Mouse (Mus musculus) left cerebral cortex, postnatal 36 days (tissue): ENCODE measurements at regions not wholly inside any gene's neighbourhood (a gene's known extent, or its start where the extent isn't known, plus 50 kb on each side); places are given as distances from the start of the nearest gene placed in this dataset.

Experiments used
- DNase-seq, 2 experiments: peaks; one replicate each; pipeline ENCODE4 v3.0.0; 2021 to 2022; ENCODE audit warnings: low spot score in 2 of 2, mixed read lengths in 1 of 2
- intact Hi-C: fragments of 180-260 bp; cut with DNase I; formaldehyde crosslinking; loops from one replicate; pipeline ENCODE4 v1.15.1; 2025

GRCm38 (mm10) chr1:55886383-55887070, 480.8 kb downstream of the Plcl1 start:
- peak; percentile 47 to 67 for DNase-seq
- intact Hi-C loops = loop anchor here (5.0 kb wide), 3 partner anchors 1381 to 1506 kb away; no protein-coding TSS in a partner anchor

- peak in 1 of 2 experiments; percentile 14 for DNase-seq
- intact Hi-C loops = loop anchor here (5.0 kb wide), 3 partner anchors 1380 to 1505 kb away; no protein-coding TSS in a partner anchor
Measured at GRCm38 (mm10) chr1:55887386-55887785, 481.7 kb downstream of the Plcl1 start.

- intact Hi-C loops = loop anchor here (5.0 kb wide), 3 partner anchors 1378 to 1503 kb away; no protein-coding TSS in a partner anchor
- DNase-seq = peak; percentile 38 to 56
Measured at GRCm38 (mm10) chr1:55888711-55889366, 483.1 kb downstream of the Plcl1 start.

GRCm38 (mm10) chr1:55890511-55891151, 484.9 kb downstream of the Plcl1 start:
- peak; percentile 40 to 54 for DNase-seq
- intact Hi-C loops = loop anchor here (2.0 to 10.0 kb wide), 4 partner anchors 184 to 1314 kb away; no protein-coding TSS in a partner anchor

GRCm38 (mm10) chr1:55891894-55892293, 486.2 kb downstream of the Plcl1 start:
- DNase-seq = no peak
- intact Hi-C loops = loop anchor here (2.0 to 10.0 kb wide), 4 partner anchors 183 to 1313 kb away; no protein-coding TSS in a partner anchor

- intact Hi-C loops = loop anchor here (10.0 kb wide), 2 partner anchors 177 to 347 kb away; no protein-coding TSS in a partner anchor
- no peak for DNase-seq
Measured at GRCm38 (mm10) chr1:55897572-55897971, 491.9 kb downstream of the Plcl1 start.

- DNase-seq = no peak
- intact Hi-C loops = loop anchor here (10.0 kb wide), 2 partner anchors 177 to 347 kb away; no protein-coding TSS in a partner anchor
Measured at GRCm38 (mm10) chr1:55898031-55898430, 492.3 kb downstream of the Plcl1 start.

- intact Hi-C loops = no loop called here
- no peak for DNase-seq
Measured at GRCm38 (mm10) chr1:55900033-55900432, 494.3 kb downstream of the Plcl1 start.

GRCm38 (mm10) chr1:55903177-55903576, 497.5 kb downstream of the Plcl1 start:
- no peak for DNase-seq
- intact Hi-C loops = no loop called here

GRCm38 (mm10) chr1:55904571-55904970, 498.9 kb downstream of the Plcl1 start:
- DNase-seq = no peak
- intact Hi-C loops = no loop called here

GRCm38 (mm10) chr1:55905232-55905631, 499.5 kb downstream of the Plcl1 start:
- no peak for DNase-seq
- intact Hi-C loops = no loop called here

- DNase-seq = no peak
- intact Hi-C loops = no loop called here
Measured at GRCm38 (mm10) chr1:55910024-55910423, 504.3 kb downstream of the Plcl1 start.

- DNase-seq = no peak
- intact Hi-C loops = no loop called here
Measured at GRCm38 (mm10) chr1:55914284-55914683, 508.6 kb downstream of the Plcl1 start.

GRCm38 (mm10) chr1:55915940-55916339, 510.2 kb downstream of the Plcl1 start:
- DNase-seq = peak in 1 of 2 experiments; percentile 42

GRCm38 (mm10) chr1:55919516-55919915, 513.8 kb downstream of the Plcl1 start:
- intact Hi-C loops = no loop called here

More at GRCm38 (mm10) chr1:55915940-55916339, 510.2 kb downstream of the Plcl1 start:
- intact Hi-C loops = no loop called here

GRCm38 (mm10) chr1:55946786-55947549, 541.2 kb downstream of the Plcl1 start:
- DNase-seq = no peak
- intact Hi-C loops = no loop called here

More at GRCm38 (mm10) chr1:55919516-55919915, 513.8 kb downstream of the Plcl1 start:
- DNase-seq = no peak

GRCm38 (mm10) chr1:55947618-55948283, 542.0 kb downstream of the Plcl1 start:
- intact Hi-C loops = no loop called here

GRCm38 (mm10) chr1:55949606-55950005, 543.9 kb downstream of the Plcl1 start:
- no peak for DNase-seq
- intact Hi-C loops = no loop called here

More at GRCm38 (mm10) chr1:55947618-55948283, 542.0 kb downstream of the Plcl1 start:
- DNase-seq = no peak
